Mouse (Mus musculus) retina, adult 2 months (tissue): ENCODE results near the gene Patz1.

Experiments
- DNase-seq: peaks from one replicate; pipeline ENCODE4 v3.0.0-alpha.2; 2012; ENCODE audit warnings: low read depth, low spot score

The Patz1 gene

DNA sequence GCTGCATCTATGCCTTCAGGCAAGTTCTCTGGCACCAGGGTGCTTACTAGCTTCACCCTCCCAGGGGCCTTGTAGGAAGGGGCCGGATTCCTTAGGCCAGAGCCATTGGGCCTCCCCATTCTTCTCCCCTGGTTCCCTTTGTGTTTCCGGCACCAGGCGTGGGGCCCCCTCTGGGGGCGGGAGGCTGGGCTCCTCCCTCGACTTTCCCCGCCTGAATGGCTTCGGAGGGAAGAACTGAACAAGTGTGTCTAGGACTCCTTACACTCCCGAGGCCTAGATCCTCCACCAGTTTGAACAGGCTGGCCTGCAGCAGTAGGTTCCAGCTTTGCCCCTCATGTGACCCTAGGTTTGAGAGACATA lies 3.4 kb downstream of the Patz1 start:
- DNase-seq: no peak

- DNase-seq: no peak
These were observed 4.1 kb downstream of the Patz1 start for GRCm38 (mm10) chr11:3292711-3293249.

DNA sequence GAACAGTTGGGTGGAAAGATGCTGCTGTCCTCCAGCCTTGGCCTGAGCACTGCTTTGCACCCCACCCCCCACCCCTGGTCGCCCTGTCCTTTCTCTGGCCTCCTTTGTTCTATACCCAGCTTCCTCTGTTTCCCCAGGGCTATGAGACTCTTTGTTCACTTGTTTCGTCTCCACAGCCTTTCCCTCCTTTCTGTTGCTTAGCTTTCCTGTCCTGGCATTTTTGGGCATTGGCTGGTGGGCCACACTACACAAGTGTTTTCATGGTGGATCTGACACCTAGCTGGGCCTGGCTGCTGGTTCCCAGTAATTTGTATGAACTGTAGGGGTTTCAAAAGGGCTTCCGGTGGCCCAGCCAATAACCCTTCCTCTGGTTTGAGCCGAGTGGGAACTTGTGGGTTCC lies 4.7 kb downstream of the Patz1 start:
- no peak for DNase-seq

DNA sequence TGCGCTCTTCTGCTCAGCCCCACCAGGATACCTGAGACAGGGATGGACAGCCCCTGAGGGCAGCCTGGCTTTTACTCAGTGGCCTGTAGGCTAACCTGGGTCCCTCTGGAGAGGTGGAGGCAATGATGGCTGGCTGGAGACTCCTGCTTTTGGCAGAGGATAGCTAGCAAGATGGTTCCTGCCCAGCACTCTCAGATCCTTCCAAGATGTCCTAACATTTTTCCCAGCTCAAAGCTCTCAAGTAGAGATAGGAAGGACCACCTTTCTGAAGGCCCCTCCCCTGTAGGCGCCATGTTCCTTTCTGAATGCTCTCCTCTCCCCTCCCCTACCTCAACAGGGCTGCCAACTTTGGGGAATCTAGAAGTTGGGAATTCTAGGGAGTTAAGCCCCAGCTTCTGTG lies 6.0 kb downstream of the Patz1 start:
- DNase-seq: no peak

DNA sequence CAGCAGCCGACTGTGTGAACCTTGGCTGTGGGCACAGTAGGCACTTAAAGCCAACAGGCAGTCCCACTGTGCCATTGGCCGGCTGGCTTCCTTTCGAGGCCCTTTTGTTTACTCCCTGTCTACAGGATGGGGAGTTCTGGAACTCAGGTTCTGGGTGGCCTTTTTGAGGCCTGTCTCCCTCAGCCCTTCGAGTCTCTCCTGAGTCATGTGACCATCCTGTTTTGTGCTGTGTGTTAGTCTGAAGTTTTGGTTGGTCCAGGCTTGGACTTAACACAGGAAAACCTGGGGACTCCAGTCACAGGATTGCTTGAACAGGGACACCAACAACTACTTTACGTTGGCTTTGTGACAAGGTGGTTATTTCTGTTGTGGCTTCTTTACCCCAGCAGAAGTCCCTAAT lies 7.4 kb downstream of the Patz1 start:
- no peak for DNase-seq

DNA sequence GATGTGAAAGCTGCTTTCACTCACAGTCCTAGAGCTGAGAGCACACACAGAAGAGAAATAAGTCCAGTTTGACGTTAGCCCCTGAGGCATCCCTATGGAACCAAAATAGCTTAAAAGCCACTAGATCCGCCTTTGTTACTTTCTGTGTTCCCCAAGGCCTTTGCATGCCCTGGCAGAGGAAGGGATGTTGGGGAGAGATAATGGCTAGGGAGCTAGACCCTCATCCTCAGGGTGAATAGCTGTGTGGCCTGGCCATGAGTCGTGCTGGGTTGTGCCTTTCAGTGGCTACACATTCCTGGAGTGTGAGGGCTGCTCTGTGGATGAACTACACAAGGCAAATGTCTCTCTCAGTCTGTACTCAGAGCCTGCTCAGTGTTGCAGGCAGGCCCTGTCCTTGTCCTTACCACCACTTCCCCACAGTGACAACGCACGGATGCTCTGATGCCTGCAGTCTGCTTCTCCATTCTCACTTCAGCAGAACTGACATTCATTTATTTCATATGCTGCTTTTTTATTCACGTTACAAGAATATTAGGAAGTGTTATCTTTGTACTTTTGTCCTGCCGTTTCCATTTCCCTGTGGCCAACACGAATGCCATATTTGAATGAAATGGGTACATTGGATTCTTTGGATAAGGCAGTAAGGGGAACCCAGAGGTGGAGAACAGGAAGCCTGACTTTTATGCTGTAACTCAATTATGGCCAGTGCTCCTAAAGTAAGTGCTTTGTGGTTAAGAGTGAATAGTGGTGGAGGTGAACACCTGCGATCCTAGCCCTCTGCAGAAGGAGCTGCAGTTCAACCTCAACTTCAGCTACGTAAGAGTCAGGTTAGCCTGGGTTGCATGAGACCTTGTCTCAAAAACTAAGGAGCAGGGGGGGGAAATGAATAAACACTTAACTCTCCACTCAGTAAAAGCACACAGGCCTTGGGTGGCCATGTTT lies 9.5 kb downstream of the Patz1 start:
- no peak for DNase-seq

DNA sequence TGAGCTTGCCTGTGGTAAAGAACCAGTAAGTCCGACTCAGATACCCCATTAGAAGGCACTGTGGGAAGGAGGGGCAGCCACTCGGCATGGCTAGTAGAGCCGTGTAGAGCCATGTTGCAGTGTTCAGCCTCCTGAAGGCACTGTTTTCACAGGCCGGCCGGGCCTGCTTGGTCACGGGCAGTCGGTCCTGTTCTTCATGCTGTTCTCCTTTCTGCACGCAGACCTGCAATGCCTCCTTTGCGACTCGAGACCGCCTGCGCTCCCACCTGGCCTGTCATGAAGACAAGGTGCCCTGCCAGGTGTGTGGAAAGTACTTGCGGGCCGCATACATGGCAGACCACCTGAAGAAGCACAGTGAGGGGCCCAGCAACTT lies 10.1 kb downstream of the Patz1 start:
- DNase-seq: no peak

GRCm38 (mm10) chr11:3301075-3301474 lies 12.4 kb downstream of the Patz1 start:
- no peak for DNase-seq

DNA sequence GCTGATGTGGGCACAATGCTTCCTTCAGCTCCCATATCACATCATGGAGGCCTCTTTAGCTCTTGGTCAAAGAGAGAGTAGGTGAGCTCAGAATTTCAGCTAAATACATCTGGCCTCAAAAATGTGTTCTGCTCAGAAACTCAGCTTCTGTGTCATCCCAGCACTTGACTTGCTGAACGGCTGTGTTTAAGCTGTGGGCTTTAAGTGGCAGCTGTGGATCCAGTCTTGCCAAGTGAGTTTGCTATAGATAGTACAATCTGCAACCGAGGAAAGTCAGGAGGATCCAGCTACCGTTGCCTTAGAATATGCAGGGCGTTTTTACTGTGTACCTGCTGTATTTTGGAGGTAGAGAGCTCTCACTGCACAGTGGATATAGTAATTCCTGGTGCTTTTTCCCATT lies 13.7 kb downstream of the Patz1 start:
- no peak for DNase-seq

DNA sequence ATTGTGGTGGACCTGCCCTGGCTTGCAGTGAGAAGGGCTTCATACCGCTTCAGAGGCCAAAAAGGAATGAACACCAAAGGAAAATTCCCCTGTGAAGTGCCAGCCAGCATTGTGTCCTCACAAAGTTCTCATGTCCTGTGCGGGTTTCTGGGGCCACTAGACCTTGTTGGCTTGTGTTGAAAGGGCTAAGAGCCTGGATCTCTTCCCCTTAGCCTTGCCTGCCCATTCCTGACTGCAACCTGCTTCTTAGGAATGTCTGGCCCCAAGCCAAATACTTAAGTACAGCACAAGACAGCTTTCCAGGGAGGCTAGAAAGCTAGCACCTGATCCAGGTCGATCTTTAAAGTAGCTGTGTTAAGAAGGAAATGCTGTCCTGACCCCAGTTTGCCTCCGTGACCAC lies 14.1 kb downstream of the Patz1 start:
- DNase-seq: no peak

GRCm38 (mm10) chr11:3305821-3306220 lies 17.1 kb downstream of the Patz1 start:
- DNase-seq: no peak

DNA sequence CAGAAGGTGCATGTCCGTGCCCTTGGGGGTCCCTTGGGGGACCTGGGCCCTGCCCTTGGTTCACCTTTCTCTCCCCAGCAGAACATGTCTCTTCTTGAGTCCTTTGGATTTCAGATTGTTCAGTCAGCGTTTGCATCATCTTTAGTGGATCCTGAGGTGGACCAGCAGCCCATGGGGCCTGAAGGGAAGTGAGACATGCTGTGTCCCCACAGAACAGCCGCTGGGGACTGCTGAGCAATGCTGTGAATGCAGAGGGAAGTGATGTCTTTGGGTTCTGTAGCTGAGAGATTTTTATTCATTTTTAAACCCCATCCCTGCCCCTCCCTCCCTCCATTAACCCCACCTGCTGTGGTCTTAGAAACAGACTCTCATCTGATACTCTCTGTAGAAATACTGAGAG lies 19.2 kb downstream of the Patz1 start:
- DNase-seq: no peak

- DNase-seq: no peak
These were observed 21.2 kb downstream of the Patz1 start for GRCm38 (mm10) chr11:3309884-3310283.

- no peak for DNase-seq
These were observed 22.3 kb downstream of the Patz1 start for GRCm38 (mm10) chr11:3310789-3311585.

DNA sequence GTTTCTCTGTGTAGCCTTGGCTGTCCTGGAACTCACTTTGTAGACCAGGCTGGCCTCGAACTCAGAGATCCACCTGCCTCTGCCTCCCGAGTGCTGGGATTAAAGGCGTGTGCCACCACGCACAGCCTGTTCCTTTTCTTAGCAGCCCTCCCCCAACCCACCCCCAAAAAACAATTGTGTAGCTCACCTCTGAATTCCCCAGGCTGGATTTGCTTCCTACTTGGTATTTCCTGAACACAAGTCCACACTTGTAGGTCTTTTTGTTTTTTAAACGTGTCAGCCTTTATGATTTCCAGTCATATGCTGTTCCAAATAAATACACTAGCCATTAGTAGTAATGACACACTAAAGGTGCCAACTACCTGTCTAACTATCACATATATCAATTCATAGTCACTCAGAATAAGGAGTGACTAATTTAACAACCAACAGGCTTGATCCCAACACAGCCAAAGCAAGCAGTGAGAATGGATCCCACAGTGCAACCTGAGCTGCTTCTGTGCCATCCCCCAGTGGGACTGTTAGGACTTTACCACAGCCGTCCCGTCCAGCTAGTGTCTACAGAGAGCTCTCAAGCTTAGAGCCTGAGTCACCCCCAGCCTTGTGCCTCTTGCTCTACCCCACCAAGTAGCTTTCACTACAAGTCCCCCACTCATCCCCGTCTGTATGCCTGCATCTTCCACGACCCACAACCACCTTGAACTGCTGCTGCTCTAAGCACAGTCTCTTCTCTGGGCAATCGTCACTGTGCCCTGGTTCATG lies 23.1 kb downstream of the Patz1 start:
- no peak for DNase-seq

DNA sequence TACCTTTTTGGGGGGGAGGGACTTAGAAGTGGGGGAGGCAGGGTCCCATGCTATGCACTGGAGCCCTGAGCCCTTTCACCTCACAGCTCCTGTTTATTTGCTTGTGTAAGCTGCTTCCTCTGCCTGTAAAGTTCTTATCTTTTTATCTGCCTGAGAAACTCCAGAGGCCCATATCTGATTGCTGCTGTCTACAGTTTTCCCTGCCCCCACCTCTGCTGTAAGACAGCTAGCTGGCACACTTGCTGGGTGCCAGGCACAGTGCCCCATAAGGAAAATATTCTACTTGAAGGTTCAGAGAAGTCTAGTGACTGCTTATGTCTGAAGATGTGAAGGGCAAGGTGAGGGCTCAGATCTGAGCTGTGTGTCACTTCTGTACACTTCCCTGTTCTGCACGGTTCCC lies 24.6 kb downstream of the Patz1 start:
- no peak for DNase-seq

DNA sequence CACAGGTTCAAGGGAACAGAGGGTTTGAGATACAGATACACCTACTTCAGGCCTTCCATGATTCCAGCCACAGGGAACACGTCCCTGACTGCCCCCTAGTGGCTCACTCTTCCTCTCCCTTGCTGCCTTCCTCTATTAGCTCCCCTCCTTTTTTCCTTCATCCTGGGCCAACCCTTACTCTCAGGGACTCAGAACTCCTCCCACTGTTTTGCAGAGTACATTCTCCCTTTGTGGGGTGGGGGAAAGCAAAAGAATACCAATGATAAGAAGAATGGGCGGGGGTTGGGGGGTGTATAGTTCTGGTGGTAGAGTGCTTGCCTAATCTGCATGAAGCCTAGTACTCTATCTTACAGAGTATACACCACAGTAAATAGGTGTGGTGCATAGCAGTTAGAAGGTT lies 25.5 kb downstream of the Patz1 start:
- no peak for DNase-seq

GRCm38 (mm10) chr11:3318286-3318685 lies 29.6 kb downstream of the Patz1 start:
- no peak for DNase-seq

GRCm38 (mm10) chr11:3328271-3328670 lies 39.6 kb downstream of the Patz1 start:
- no peak for DNase-seq

GRCm38 (mm10) chr11:3328806-3329775 lies 40.4 kb downstream of the Patz1 start:
- no peak for DNase-seq
